Mouse (Mus musculus): ENCODE data around the gene Gm42742. TPM values are rescaled to one million over a fixed set of nuclear protein-coding genes. Genes with fewer than 3 reads are reported as not detected.
A peak's percentile ranks its signal among the peaks of the same experiment; 100 is the strongest.

The Gm42742 gene
- polyA plus RNA-seq, 1 experiment = 362 TPM

DNA sequence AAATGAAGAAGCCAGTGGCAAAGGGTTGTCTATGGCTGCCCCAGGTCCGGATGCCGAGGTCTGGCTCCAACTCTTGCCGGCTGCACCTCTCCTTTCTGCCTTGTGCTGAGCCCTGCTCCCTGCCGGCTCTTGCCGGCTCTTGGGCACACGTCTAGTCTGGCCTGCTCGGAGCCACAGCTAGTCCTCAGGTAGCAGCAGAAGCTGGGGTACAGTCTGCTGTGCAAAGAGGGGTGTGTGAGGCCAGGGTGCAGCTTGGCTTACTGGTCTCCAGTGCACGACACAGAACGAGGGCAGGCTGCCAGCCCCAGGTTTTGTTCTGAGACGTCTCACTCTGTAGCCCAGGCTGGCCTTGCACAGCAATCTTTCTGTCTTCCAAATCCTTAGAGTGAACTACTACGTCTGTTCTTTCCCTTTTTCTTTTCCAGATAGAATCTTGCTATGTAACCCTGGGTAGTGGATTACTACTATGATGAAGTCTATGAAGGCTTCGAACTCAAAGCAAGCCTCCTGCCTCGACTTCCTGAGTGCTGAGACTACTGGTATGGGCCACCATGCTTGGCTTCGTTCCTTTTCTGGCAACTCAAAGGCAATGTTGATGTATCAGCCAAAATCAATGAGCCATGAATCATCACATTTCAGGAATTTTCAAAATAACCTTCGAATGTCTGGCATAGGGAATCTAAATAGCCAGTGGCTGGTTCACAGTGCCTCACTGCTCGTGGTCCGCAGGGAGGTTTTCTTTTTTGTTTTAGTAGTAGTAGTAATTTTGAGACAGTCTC, 11.4 kb downstream of the Gm42742 start:
- peak in 1 of 2 experiments; percentile 70 for DNase-seq
- TF ChIP-seq POLR2A (IDR thresholded peaks at IDR 0.05; ENCODE audit: borderline replicate concordance, insufficient read depth, low read length) (no peak), CTCF (IDR thresholded peaks at IDR 0.05; ENCODE audit: borderline replicate concordance, insufficient read depth, low read depth, low read length) (no peak)
- WGBS = 21% methylated on average over 17 of the region's 17 CpGs
- peak overlapping the region; percentile 10 for H3K4me3 ChIP-seq (replicated peaks; ENCODE audit: insufficient read depth, low read depth, low read length)
- H3K27me3 ChIP-seq (ENCODE audit: control insufficient read depth, insufficient read depth, low read length) = no peaks in the 10 kb centered on the region
- H3K4me1 ChIP-seq (ENCODE audit: control insufficient read depth, insufficient read depth, low read length) = peaks cover 50% of the 10 kb centered on the region
- H3K27ac ChIP-seq (ENCODE audit: insufficient read depth, low read length) = peak overlapping the region; percentile 98

DNA sequence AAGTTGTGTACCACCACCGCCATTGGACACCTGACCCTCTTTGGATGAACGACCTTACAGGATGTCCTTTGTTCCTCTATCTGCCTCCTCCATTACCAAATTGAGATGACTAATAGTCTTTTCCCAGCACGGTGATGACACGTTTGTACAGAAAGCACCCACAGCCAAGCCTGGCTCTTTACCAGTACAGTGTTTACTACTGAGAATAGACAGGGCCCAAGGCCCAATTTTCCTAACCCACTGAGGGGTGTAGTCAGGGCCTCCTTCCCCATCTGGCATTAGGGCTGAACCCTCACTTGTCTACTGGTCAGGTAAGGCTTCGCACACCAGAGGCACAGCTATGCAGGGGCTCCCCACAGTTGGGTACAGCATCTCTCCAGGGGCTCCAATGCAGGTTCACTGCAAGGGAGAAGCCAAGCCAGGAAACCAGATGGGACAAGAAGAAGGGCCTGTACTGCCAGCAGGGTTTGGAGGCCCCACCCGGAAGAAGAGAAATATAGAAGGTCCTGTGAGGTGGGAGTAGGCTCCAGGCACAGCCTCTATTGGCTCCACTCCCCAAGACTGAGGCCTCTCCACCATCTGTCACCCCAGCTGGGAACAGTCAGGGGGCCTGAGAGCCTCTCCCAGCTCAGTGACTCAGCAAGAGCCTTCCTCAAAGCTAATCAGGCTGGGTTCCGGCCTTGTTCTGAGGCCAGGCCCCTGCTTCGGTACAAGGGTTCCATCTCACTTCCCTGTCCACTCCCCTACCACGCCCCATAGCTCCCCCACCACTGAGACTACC, 12.5 kb downstream of the Gm42742 start:
- no peaks in the 10 kb centered on the region for H3K27me3 ChIP-seq (ENCODE audit: control insufficient read depth, insufficient read depth, low read length)
- TF ChIP-seq CTCF (IDR thresholded peaks at IDR 0.05; ENCODE audit: borderline replicate concordance, insufficient read depth, low read depth, low read length) (no peak), POLR2A (IDR thresholded peaks at IDR 0.05; ENCODE audit: borderline replicate concordance, insufficient read depth, low read length) (0 out of 2 replicates have a peak, but pooled peaks have one; percentile 28)
- no peak overlapping the region for H3K4me3 ChIP-seq (replicated peaks; ENCODE audit: insufficient read depth, low read depth, low read length)
- H3K27ac ChIP-seq (ENCODE audit: insufficient read depth, low read length) = peak overlapping the region; percentile 98
- DNase-seq = peak; percentile 98 to 100
- peaks cover 50% of the 10 kb centered on the region for H3K4me1 ChIP-seq (ENCODE audit: control insufficient read depth, insufficient read depth, low read length)
- 10% methylated on average over 9 of the region's 9 CpGs for WGBS

GRCm38 (mm10) chr7:127007313-127008024, 13.4 kb downstream of the Gm42742 start:
- Histone ChIP-seq H3K27me3 (ENCODE audit: control insufficient read depth, insufficient read depth, low read length) (no peaks in the 10 kb centered on the region), H3K4me3 (replicated peaks; ENCODE audit: insufficient read depth, low read depth, low read length) (no peak overlapping the region), H3K4me1 (ENCODE audit: control insufficient read depth, insufficient read depth, low read length) (peaks cover 44% of the 10 kb centered on the region), H3K27ac (ENCODE audit: insufficient read depth, low read length) (peak overlapping the region; percentile 97)
- DNase-seq = peak; percentile 45 to 50
- TF ChIP-seq CTCF (IDR thresholded peaks at IDR 0.05; ENCODE audit: borderline replicate concordance, insufficient read depth, low read depth, low read length) (no peak), POLR2A (IDR thresholded peaks at IDR 0.05; ENCODE audit: borderline replicate concordance, insufficient read depth, low read length) (no peak)
- WGBS = 65% methylated on average over 6 of the region's 6 CpGs

- 57% methylated on average over 4 of the region's 4 CpGs for WGBS
- TF ChIP-seq POLR2A (IDR thresholded peaks at IDR 0.05; ENCODE audit: borderline replicate concordance, insufficient read depth, low read length) = no peak
Observed at GRCm38 (mm10) chr7:127004122-127004875, 16.6 kb downstream of the Gm42742 start.

GRCm38 (mm10) chr7:127003620-127004019, 17.3 kb downstream of the Gm42742 start:
- Histone ChIP-seq H3K4me1 (ENCODE audit: control insufficient read depth, insufficient read depth, low read length) (peaks cover 19% of the 10 kb centered on the region), H3K27me3 (ENCODE audit: control insufficient read depth, insufficient read depth, low read length) (no peaks in the 10 kb centered on the region), H3K4me3 (replicated peaks; ENCODE audit: insufficient read depth, low read depth, low read length) (no peak overlapping the region), H3K27ac (ENCODE audit: insufficient read depth, low read length) (no peak overlapping the region; the same call in 1 of the 2 replicates)
- 96% methylated on average over 5 of the region's 5 CpGs for WGBS
- no peak for DNase-seq
- TF ChIP-seq POLR2A (IDR thresholded peaks at IDR 0.05; ENCODE audit: borderline replicate concordance, insufficient read depth, low read length) (no peak), CTCF (IDR thresholded peaks at IDR 0.05; ENCODE audit: borderline replicate concordance, insufficient read depth, low read depth, low read length) (no peak)

More at GRCm38 (mm10) chr7:127004122-127004875, 16.6 kb downstream of the Gm42742 start:
- DNase-seq = no peak
- no peak overlapping the region for H3K27ac ChIP-seq (ENCODE audit: insufficient read depth, low read length)
- H3K27me3 ChIP-seq (ENCODE audit: control insufficient read depth, insufficient read depth, low read length) = no peaks in the 10 kb centered on the region
- peaks cover 25% of the 10 kb centered on the region for H3K4me1 ChIP-seq (ENCODE audit: control insufficient read depth, insufficient read depth, low read length)
- no peak overlapping the region for H3K4me3 ChIP-seq (replicated peaks; ENCODE audit: insufficient read depth, low read depth, low read length)

DNA sequence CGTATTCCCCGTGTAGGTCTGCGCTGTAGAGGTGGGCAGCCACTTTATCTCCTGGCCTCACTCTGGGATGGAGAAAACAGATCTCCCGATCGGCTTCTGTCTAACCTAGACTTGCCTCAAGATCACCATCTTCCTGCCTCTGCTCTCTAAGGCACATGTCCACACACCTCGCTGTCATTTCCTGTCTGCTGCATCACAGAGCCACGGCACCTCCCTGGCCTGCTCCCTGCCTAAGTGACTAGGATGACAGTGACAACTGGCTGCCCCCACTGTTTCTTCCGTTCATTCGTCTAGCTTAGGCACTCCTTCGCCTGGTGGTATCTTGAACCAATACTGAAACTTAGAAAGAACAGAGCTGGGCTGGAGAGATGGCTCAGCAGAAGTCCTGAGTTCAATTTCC, 21.3 kb downstream of the Gm42742 start:
- Histone ChIP-seq H3K27ac (ENCODE audit: insufficient read depth, low read length) (no peak overlapping the region), H3K4me1 (ENCODE audit: control insufficient read depth, insufficient read depth, low read length) (no peaks in the 10 kb centered on the region), H3K4me3 (replicated peaks; ENCODE audit: insufficient read depth, low read depth, low read length) (no peak overlapping the region), H3K27me3 (ENCODE audit: control insufficient read depth, insufficient read depth, low read length) (no peaks in the 10 kb centered on the region)
- DNase-seq = no peak
- TF ChIP-seq POLR2A (IDR thresholded peaks at IDR 0.05; ENCODE audit: borderline replicate concordance, insufficient read depth, low read length) (no peak), CTCF (IDR thresholded peaks at IDR 0.05; ENCODE audit: borderline replicate concordance, insufficient read depth, low read depth, low read length) (no peak)
- 87% methylated on average over 10 of the region's 10 CpGs for WGBS

GRCm38 (mm10) chr7:126996449-126996848, 24.4 kb downstream of the Gm42742 start:
- Histone ChIP-seq H3K27me3 (ENCODE audit: control insufficient read depth, insufficient read depth, low read length) (no peaks in the 10 kb centered on the region), H3K4me3 (replicated peaks; ENCODE audit: insufficient read depth, low read depth, low read length) (no peak overlapping the region), H3K27ac (ENCODE audit: insufficient read depth, low read length) (no peak overlapping the region), H3K4me1 (ENCODE audit: control insufficient read depth, insufficient read depth, low read length) (peaks cover 6% of the 10 kb centered on the region; the same call in 1 of the 2 replicates)
- 88% methylated on average over 4 of the region's 4 CpGs for WGBS
- TF ChIP-seq CTCF (IDR thresholded peaks at IDR 0.05; ENCODE audit: borderline replicate concordance, insufficient read depth, low read depth, low read length) (no peak), POLR2A (IDR thresholded peaks at IDR 0.05; ENCODE audit: borderline replicate concordance, insufficient read depth, low read length) (no peak)
- no peak for DNase-seq

Data from cerebellum, adult 2 months (tissue).